Mouse (Mus musculus) heart, postnatal 36 days (tissue): ENCODE results near the gene Arhgef10l. TPM values are rescaled to one million over a fixed set of nuclear protein-coding genes. Genes with fewer than 3 reads are reported as not detected.
A peak's percentile ranks its signal among the peaks of the same experiment; 100 is the strongest.

Experiments
- DNase-seq, 2 experiments: peaks; one replicate each; pipeline ENCODE4 v3.0.0; 2021 to 2022
- intact Hi-C: fragments of 180-260 bp; cut with DNase I; formaldehyde crosslinking; loops from one replicate; pipeline ENCODE4 v1.15.1; 2025
- total RNA-seq, 2 experiments: library from RNA; stranded (reverse); gene quantifications; 2 replicates each; pipeline ENCODE4 v1.2.3; 2021

The Arhgef10l gene
- total RNA-seq: 10 to 100 TPM; 62.5 to 65.0 TPM

- intact Hi-C loops: no loop called here
- no peak for DNase-seq
Observed at GRCm38 (mm10) chr4:140665760-140666159, at the start of gene Arhgef10l. Gene Arhgef10l, minus strand, starts transcription at chr4:140666012.

GRCm38 (mm10) chr4:140714586-140714985, 48.8 kb upstream of the Arhgef10l start:
- DNase-seq: no peak
- intact Hi-C loops: loop anchor here (1.0 kb wide), 1 partner anchor 35 kb away; no protein-coding TSS in a partner anchor

DNA sequence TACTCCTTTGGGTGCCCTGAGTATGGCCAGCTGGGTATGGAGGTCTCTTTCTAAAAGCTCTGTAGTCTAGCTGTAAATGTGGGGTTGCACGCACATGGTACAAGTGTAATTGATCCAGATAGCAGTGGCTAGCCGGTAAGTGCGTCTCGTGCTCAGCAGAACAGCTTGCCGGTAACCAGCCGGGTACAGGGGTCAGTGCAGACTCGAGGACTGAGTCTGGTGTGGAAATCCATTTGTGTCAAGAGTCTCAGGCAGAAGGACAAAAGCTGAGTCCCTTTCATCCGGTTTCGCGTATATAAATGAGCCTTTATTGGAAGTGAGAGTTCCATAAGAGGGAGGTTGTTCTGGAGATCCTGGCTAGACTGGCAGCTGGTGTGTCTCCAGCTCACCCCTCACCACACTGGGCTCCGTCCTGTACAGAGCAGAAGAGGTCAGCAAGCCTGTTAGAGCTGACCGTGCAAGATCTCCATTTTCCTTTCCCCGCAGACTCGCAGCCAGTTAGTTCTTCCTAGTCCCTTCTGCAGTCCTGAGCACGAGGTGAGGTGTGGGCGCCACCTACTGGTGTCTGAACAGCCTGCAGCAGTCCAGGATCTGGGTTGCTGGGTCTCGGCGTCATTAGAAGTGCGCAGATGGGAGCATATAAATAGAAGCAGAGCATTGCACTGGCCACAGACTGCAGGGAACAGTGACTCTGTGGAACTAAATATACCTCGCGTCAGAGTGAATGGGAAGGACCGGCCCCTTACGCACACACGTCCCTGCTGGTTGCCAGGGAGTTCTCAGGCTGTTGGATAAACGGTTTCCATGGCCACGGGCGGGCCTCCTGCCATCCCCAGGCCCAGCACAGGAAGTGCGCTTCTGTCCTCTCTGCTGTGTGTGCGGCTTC, 47.9 kb upstream of the Arhgef10l start:
- intact Hi-C loops: loop anchor here (1.0 kb wide), 1 partner anchor 34 kb away; no protein-coding TSS in a partner anchor

GRCm38 (mm10) chr4:140711360-140711759, 45.5 kb upstream of the Arhgef10l start:
- intact Hi-C loops: no loop called here
- DNase-seq: no peak

More for the DNA sequence above, 47.9 kb upstream of the Arhgef10l start:
- DNase-seq: peak; percentile 92 to 93

DNA sequence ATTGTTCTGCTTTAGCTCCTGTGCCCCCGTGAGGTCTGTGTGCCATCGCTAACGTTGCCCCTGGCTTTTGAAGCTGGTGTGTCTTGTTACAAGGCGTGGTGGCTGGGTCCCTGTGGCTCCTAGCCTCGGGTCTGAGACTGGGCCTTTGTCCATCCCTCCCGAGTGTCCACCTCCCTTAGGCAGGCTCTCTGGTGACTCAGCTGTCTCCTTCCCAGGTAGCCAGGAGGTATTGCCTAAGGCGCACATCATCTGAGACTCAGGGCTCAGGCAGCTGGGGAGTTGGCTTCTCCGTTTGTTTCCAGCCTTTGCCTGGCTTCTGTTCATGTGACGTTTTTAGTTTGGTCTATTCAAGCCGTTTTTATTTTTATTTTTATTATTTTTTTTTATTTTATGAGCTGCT, 45.0 kb upstream of the Arhgef10l start:
- intact Hi-C loops: no loop called here
- DNase-seq: no peak

GRCm38 (mm10) chr4:140709617-140710016, 43.8 kb upstream of the Arhgef10l start:
- no peak for DNase-seq
- intact Hi-C loops: no loop called here

DNA sequence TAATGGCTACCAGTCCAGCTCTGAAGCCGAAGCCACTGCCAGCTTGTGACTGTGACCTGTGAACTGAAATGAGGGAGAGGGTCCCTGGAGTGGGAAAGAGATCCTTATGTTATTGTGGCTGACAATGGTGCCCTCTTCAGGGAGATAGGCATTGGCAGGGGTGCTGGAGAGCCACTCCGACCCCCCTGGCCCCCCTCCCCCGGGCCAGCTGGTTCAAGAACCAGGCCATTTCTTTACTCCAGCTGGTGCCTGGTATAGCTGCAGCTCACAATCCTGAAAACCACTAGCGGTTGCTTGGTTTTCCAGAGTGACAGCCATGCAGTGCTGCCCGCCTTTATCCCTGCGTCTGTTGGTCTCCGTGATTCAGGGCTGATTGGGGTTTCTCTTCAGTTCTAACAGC, 43.3 kb upstream of the Arhgef10l start:
- intact Hi-C loops: no loop called here
- DNase-seq: no peak

GRCm38 (mm10) chr4:140708297-140708927, 42.6 kb upstream of the Arhgef10l start:
- intact Hi-C loops: no loop called here
- DNase-seq: no peak

DNA sequence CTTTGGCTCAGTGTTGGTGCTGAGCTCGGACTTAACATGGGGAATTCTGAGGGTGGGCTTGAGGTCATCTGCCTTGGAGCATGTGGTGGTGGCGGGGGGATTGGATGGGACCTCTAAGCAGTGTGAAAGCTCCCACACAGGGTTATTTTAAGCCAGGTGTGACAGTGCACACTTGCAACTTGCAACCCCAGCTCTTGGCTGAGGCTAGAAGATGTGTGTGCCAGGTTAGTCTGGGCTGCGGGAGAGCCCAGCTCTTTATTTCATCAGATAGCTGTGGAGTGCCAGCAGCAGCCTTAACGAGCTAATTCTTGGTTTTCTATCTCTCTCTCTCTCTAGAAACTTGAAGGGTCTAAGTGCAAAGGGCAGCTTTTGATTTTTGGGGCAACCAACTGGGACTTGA, 41.8 kb upstream of the Arhgef10l start:
- no peak for DNase-seq
- intact Hi-C loops: no loop called here

DNA sequence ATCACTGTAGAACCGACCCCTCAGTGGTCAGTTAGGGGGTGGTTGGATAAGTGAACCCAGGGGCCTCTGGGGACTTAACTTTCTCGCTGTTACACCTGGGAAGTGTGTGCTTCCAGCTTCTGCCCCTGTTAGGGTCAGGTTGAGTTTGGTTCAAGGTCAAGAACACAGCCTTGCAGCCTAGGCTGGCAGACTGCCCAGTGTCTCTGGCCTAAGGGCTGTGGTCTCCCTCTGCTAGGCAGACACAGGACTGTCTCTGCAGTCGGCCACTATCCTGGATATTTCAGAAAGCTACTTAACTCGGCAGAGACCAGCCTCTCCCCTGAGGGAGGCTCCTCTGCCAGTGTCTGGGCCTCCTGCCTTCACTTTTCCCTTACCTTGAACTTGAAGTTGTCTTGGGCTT, 38.4 kb upstream of the Arhgef10l start:
- intact Hi-C loops: no loop called here
- DNase-seq: no peak

DNA sequence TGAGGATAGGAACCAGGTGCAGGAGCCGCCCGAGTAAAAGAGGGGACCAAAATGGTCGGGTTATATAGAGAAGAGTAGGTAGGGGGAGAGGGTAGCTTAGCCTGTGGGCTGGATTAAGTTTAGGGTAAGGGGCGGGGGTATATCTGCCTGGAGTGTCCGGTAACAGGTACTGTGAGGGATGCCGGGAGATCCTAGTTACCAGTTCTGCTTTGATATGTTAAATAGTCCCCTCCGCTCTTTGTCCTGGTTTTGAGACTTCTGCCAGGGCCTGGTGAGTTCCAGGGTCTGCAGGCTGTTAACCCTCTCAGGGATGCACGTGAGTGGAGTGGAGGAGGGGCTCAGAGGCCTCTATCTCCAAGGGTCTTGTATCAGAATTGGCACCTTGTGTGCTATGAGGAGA, 37.8 kb upstream of the Arhgef10l start:
- intact Hi-C loops: no loop called here

GRCm38 (mm10) chr4:140702611-140703327, 37.0 kb upstream of the Arhgef10l start:
- intact Hi-C loops: no loop called here
- peak; percentile 86 to 89 for DNase-seq

More for the DNA sequence above, 37.8 kb upstream of the Arhgef10l start:
- no peak for DNase-seq

- intact Hi-C loops: loop anchor here (2.0 kb wide), 1 partner anchor 21 kb away; no protein-coding TSS in a partner anchor
- DNase-seq: peak; percentile 25 to 55
Observed at GRCm38 (mm10) chr4:140701716-140702561, 36.1 kb upstream of the Arhgef10l start.

GRCm38 (mm10) chr4:140701049-140701715, 35.4 kb upstream of the Arhgef10l start:
- DNase-seq: peak; percentile 85 to 86
- intact Hi-C loops: loop anchor here (2.0 kb wide), 1 partner anchor 20 kb away; no protein-coding TSS in a partner anchor

GRCm38 (mm10) chr4:140700269-140701018, 34.6 kb upstream of the Arhgef10l start, which contains the start of gene Rcc2:
Gene Rcc2, plus strand, starts transcription at chr4:140700541.
- intact Hi-C loops: loop anchor here (2.0 kb wide), 1 partner anchor 20 kb away; no protein-coding TSS in a partner anchor
- DNase-seq: no peak

- intact Hi-C loops: loop anchor here (2.0 kb wide), 1 partner anchor 19 kb away; no protein-coding TSS in a partner anchor
- peak; percentile 69 to 72 for DNase-seq
Observed at GRCm38 (mm10) chr4:140699441-140700127, 33.8 kb upstream of the Arhgef10l start.

DNA sequence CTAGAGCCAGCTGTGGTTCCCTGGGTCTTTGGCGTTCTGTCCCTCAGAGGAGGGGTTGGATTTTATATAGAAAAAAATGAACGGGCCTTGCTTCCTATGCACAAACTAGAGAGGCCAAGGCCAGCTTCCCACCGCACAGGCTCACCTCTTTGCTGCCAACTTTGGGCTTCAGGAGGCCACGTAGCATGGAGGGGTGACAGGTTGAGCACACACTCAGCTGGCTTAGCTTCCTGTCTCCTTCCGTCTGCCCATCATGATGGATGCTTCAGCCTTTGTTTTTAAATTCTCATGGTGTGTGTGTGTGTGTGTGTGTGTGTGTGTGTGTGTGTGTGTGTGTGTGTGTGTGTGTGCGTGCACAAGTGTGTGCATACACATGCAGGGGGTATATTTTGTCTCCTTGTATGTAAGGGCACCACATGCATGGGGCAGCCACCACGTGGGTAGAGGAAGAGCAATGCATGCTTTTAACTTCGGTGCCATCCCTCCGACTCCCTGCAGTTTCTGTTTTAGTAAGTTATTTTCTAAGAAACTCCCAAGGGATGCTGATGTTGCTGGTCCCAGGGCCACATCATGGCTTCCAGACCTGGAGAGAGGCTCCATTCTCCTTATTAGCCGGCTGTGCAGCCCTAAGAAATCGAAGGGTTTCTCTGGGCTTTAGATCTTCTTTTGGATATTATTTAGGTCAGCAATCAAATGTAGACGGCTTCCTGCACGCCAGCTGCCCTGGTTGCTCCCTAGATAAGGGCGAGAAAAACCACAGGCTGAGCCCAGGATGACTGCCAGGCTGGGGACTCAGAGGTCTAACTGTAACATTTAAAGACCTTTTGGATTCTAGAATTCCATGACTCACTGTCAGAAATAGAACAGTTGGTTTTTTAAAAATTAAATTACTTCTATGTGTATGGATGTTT, 30.1 kb upstream of the Arhgef10l start:
- intact Hi-C loops: no loop called here
- DNase-seq: no peak
